Mouse (Mus musculus) stomach, postnatal 0 days (tissue): ENCODE measurements at regions not wholly inside any gene's neighbourhood (a gene's known extent, or its start where the extent isn't known, plus 50 kb on each side); places are given as distances from the start of the nearest gene placed in this dataset.

Source experiments
- ATAC-seq: fragments of 200-750 bp; cut with Nextera tagmentation; 2 replicates; pipeline ENCODE4 v1.8.0; 2017; ENCODE audit not compliant: low FRiP score, low TSS enrichment
- DNase-seq: peaks from one replicate; pipeline ENCODE4 v3.0.0-alpha.2; 2016; ENCODE audit warnings: low spot score
- H3K27ac ChIP-seq: fragments of 300-500 bp; sonication (generic); replicated peaks from 2 replicates; pipeline ENCODE4 v1.5.1; 2014; ENCODE audit warnings: mild to moderate bottlenecking, control low read depth
- H3K27me3 ChIP-seq: fragments of 300-500 bp; sonication (generic); 2 replicates; pipeline ENCODE4 v1.6.1; 2014; ENCODE audit warnings: low read length; ENCODE audit not compliant: control insufficient read depth, insufficient read depth
- H3K36me3 ChIP-seq: fragments of 300-500 bp; sonication (generic); 2 replicates; pipeline ENCODE4 v1.6.1; 2014; ENCODE audit warnings: low read length, mixed read lengths; ENCODE audit not compliant: control insufficient read depth, insufficient read depth
- H3K4me1 ChIP-seq: fragments of 300-500 bp; sonication (generic); replicated peaks from 2 replicates; pipeline ENCODE4 v1.6.1; 2014; ENCODE audit warnings: antibody characterized with exemption; ENCODE audit not compliant: control insufficient read depth, insufficient read depth
- H3K4me2 ChIP-seq: fragments of 300-500 bp; sonication (generic); replicated peaks from 2 replicates; pipeline ENCODE4 v1.6.1; 2014; ENCODE audit warnings: low read depth, mild to moderate bottlenecking, control low read depth, moderate library complexity
- H3K4me3 ChIP-seq: fragments of 300-500 bp; sonication (generic); 2 replicates; pipeline ENCODE4 v1.5.1; 2014; ENCODE audit warnings: low read depth, low read length, control low read depth
- H3K9ac ChIP-seq: fragments of 300-500 bp; sonication (generic); 2 replicates; pipeline ENCODE4 v1.6.1; 2014; ENCODE audit warnings: mild to moderate bottlenecking, low read length, control low read depth, mixed read lengths
- H3K9me3 ChIP-seq: fragments of 300-500 bp; sonication (generic); 2 replicates; pipeline ENCODE4 v1.6.1; 2016; ENCODE audit warnings: low read length; ENCODE audit not compliant: control insufficient read depth
- CTCF ChIP-seq: IDR thresholded peaks from 2 replicates; pipeline ENCODE4 v1.5.1; 2016; ENCODE audit warnings: antibody characterized with exemption, low read depth, mild to moderate bottlenecking, moderate library complexity
- EP300 ChIP-seq: optimal IDR thresholded peaks from 2 replicates; pipeline ENCODE3; 2016; ENCODE audit warnings: antibody characterized with exemption
- WGBS: fragments of 180-500 bp; shearing (Covaris S2); extraction: QIAGEN DNeasy Blood & Tissue Kit; methylation state at CpG from one replicate; pipeline ENCODE4 v1.1.7; 2014; 5-methylcytosine and 5-hydroxymethylcytosine counted together

- TF ChIP-seq CTCF: no peak
- 79% methylated on average over 3 of the region's 3 CpGs for WGBS
- no peaks in the 10 kb centered on the region for H3K36me3 ChIP-seq
- no peak overlapping the region for H3K27ac ChIP-seq
- H3K4me2 ChIP-seq: no peak overlapping the region
- H3K9ac ChIP-seq: no peak overlapping the region
- ATAC-seq: no peak
- no peaks in the 10 kb centered on the region for H3K9me3 ChIP-seq
- DNase-seq: no peak
- H3K4me1 ChIP-seq: no peaks in the 10 kb centered on the region
- no peaks in the 10 kb centered on the region for H3K27me3 ChIP-seq
- no peak overlapping the region for H3K4me3 ChIP-seq
These were observed 232.5 kb downstream of the Foxa2 start for GRCm38 (mm10) chr2:147814231-147814630.

DNA sequence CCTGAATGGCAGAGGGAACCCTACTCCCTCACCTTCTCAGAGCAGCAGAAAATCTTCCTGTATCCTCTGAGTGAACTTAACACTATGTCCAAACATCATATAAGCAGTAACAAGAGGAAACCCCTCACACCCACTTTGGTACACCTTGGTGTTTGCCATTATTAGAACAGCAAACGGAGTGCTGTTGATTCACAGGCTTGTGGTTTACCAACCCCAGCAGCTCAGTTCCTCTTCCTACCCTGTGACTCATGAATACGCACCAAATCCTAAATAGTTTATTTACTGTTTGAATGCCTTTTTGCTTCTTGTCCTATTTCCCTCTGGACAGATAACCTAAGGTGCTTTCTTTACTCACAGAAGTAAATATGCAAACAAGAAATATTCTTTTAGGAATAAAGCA, 233.3 kb downstream of the Foxa2 start:
- Histone ChIP-seq H3K27me3 (no peaks in the 10 kb centered on the region), H3K4me1 (no peaks in the 10 kb centered on the region), H3K9me3 (no peaks in the 10 kb centered on the region), H3K4me3 (no peak overlapping the region), H3K4me2 (no peak overlapping the region), H3K9ac (no peak overlapping the region), H3K27ac (no peak overlapping the region), H3K36me3 (no peaks in the 10 kb centered on the region)
- DNase-seq: no peak
- no peak; the same call in 1 of the 2 replicates for ATAC-seq
- TF ChIP-seq CTCF (no peak), EP300 (no peak)
- 68% methylated on average over 2 of the region's 2 CpGs for WGBS

- TF ChIP-seq CTCF (peak; percentile 80), EP300 (no peak)
- Histone ChIP-seq H3K4me2 (no peak overlapping the region), H3K9me3 (no peaks in the 10 kb centered on the region), H3K9ac (no peak overlapping the region), H3K4me3 (no peak overlapping the region), H3K36me3 (no peaks in the 10 kb centered on the region), H3K27ac (no peak overlapping the region), H3K4me1 (no peaks in the 10 kb centered on the region), H3K27me3 (no peaks in the 10 kb centered on the region)
- WGBS: 29% methylated on average over 5 of the region's 5 CpGs
- ATAC-seq (no peak), DNase-seq (peak; percentile 48)
These were observed 238.6 kb downstream of the Foxa2 start for GRCm38 (mm10) chr2:147808036-147808675.

DNA sequence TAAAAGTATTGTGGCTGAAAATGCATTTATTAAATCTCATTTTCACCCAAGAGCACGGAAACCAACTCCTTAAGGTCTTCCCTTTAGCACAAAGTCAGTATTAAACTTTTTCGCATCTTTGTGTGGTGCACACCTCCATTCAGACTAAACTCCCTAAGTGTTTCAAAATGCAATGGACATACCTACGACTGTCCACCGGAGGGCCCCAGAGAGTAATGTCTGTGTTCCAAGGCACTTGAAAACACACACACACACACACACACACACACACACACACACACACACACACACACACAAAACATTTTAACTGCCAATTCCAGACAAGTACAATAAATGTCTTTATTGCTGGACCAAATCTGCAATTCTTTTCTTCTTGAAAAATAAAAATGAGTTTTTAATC, 243.7 kb downstream of the Foxa2 start:
- H3K4me2 ChIP-seq: no peak overlapping the region
- no peaks in the 10 kb centered on the region for H3K36me3 ChIP-seq
- H3K4me1 ChIP-seq: no peaks in the 10 kb centered on the region
- H3K4me3 ChIP-seq: no peak overlapping the region
- DNase-seq: peak; percentile 64
- no peak overlapping the region for H3K27ac ChIP-seq
- 33% methylated on average over 4 of the region's 4 CpGs for WGBS
- no peak for ATAC-seq
- TF ChIP-seq CTCF (peak; percentile 68), EP300 (no peak)
- no peak overlapping the region for H3K9ac ChIP-seq
- H3K9me3 ChIP-seq: no peaks in the 10 kb centered on the region
- no peaks in the 10 kb centered on the region for H3K27me3 ChIP-seq

- TF ChIP-seq CTCF (no peak), EP300 (no peak)
- no peaks in the 10 kb centered on the region for H3K36me3 ChIP-seq
- no peaks in the 10 kb centered on the region for H3K4me1 ChIP-seq
- no peaks in the 10 kb centered on the region for H3K27me3 ChIP-seq
- no peak overlapping the region for H3K4me2 ChIP-seq
- H3K9ac ChIP-seq: no peak overlapping the region
- H3K9me3 ChIP-seq: no peaks in the 10 kb centered on the region
- no peak for DNase-seq
- ATAC-seq: no peak
- no peak overlapping the region for H3K27ac ChIP-seq
- no peak overlapping the region for H3K4me3 ChIP-seq
- 74% methylated on average over 8 of the region's 8 CpGs for WGBS
These were observed 255.3 kb downstream of the Foxa2 start for GRCm38 (mm10) chr2:147791434-147791833.

DNA sequence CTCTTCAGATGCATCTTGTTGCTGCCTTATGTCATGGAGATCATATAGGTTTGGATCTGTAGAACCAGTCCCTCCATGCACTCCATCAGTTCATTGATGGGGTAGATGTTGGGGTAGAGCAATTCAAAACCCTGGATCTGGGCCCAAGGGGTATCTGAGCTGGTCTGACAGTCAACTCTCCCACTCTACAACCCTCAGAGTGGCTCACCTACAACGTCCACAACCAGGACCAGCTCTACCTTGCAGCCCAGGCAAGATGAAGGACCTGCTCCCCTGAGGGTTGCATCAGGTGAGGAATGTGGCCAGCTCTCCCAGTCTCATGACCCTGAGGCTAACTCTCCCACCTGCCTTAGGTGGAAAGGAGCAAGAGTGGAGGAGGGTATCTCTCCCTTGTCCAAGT, 256.9 kb downstream of the Foxa2 start:
- H3K9ac ChIP-seq: no peak overlapping the region
- no peaks in the 10 kb centered on the region for H3K4me1 ChIP-seq
- no peak for TF ChIP-seq CTCF
- ATAC-seq: no peak
- no peak overlapping the region for H3K4me2 ChIP-seq
- 90% methylated on average over 1 of the region's 1 CpGs for WGBS
- no peak overlapping the region for H3K4me3 ChIP-seq
- no peak for DNase-seq
- H3K27ac ChIP-seq: no peak overlapping the region
- no peaks in the 10 kb centered on the region for H3K27me3 ChIP-seq
- no peaks in the 10 kb centered on the region for H3K36me3 ChIP-seq
- no peaks in the 10 kb centered on the region for H3K9me3 ChIP-seq
